Mouse (Mus musculus) embryo, embryonic 9.5 days (tissue): ENCODE measurements at regions not wholly inside any gene's neighbourhood (a gene's known extent, or its start where the extent isn't known, plus 50 kb on each side); places are given as distances from the start of the nearest gene placed in this dataset.

Experiments used
- DNase-seq: peaks from one replicate; pipeline ENCODE4 v3.0.0-alpha.2; 2017; ENCODE audit errors: extremely low spot score

- no peak for DNase-seq
Observed at GRCm38 (mm10) chr8:36304809-36305208, 539.2 kb downstream of the Gm19410 start.

- no peak for DNase-seq
Observed at GRCm38 (mm10) chr8:36306336-36306735, 540.7 kb downstream of the Gm19410 start.

- DNase-seq: no peak
Observed at GRCm38 (mm10) chr8:36307496-36307895, 541.9 kb downstream of the Gm19410 start.

GRCm38 (mm10) chr8:36308056-36308455, 542.5 kb downstream of the Gm19410 start:
- DNase-seq: no peak

GRCm38 (mm10) chr8:36309326-36309725, 543.7 kb downstream of the Gm19410 start:
- DNase-seq: no peak

- DNase-seq: no peak
Observed at GRCm38 (mm10) chr8:36309952-36310351, 544.4 kb downstream of the Gm19410 start.

GRCm38 (mm10) chr8:36311734-36312133, 546.1 kb downstream of the Gm19410 start:
- DNase-seq: no peak

GRCm38 (mm10) chr8:36312963-36313362, 547.4 kb downstream of the Gm19410 start:
- DNase-seq: no peak

GRCm38 (mm10) chr8:36318396-36318795, 552.8 kb downstream of the Gm19410 start:
- DNase-seq: no peak

- DNase-seq: no peak
Observed at GRCm38 (mm10) chr8:36318884-36319283, 553.3 kb downstream of the Gm19410 start.

GRCm38 (mm10) chr8:36319314-36319959, 553.8 kb downstream of the Gm19410 start:
- DNase-seq: no peak

- no peak for DNase-seq
Observed at GRCm38 (mm10) chr8:36322125-36322524, 556.5 kb downstream of the Gm19410 start.

- DNase-seq: no peak
Observed at GRCm38 (mm10) chr8:36322578-36322977, 557.0 kb downstream of the Gm19410 start.

GRCm38 (mm10) chr8:36338628-36339027, 573.0 kb downstream of the Gm19410 start:
- DNase-seq: no peak

GRCm38 (mm10) chr8:36339449-36339848, 573.9 kb downstream of the Gm19410 start:
- no peak for DNase-seq

GRCm38 (mm10) chr8:36340454-36340853, 574.9 kb downstream of the Gm19410 start:
- no peak for DNase-seq

- no peak for DNase-seq
Observed at GRCm38 (mm10) chr8:36341965-36342364, 576.4 kb downstream of the Gm19410 start.

- no peak for DNase-seq
Observed at GRCm38 (mm10) chr8:36342650-36343049, 577.1 kb downstream of the Gm19410 start.

GRCm38 (mm10) chr8:36346682-36347324, 581.2 kb downstream of the Gm19410 start:
- peak; percentile 78 for DNase-seq

- DNase-seq: no peak
Observed at GRCm38 (mm10) chr8:36348067-36348466, 582.5 kb downstream of the Gm19410 start.

- peak; percentile 25 for DNase-seq
Observed at GRCm38 (mm10) chr8:36354926-36355325, 589.3 kb downstream of the Gm19410 start.

- no peak for DNase-seq
Observed at GRCm38 (mm10) chr8:36358998-36359397, 593.4 kb downstream of the Gm19410 start.

GRCm38 (mm10) chr8:36361255-36361654, 595.7 kb downstream of the Gm19410 start:
- DNase-seq: peak; percentile 64

- DNase-seq: no peak
Observed at GRCm38 (mm10) chr8:36361818-36362217, 596.2 kb downstream of the Gm19410 start.
